Mouse (Mus musculus) right cerebral cortex, postnatal 36 days (tissue): ENCODE data around the gene Rbm8a2.
"Not testable (repeated sequence)": the region's sequence is repeated elsewhere in the genome, so short reads cannot be mapped to it uniquely, and the experiment has no call there.

Experiments used
- DNase-seq, 2 experiments: peaks; one replicate each; pipeline ENCODE4 v3.0.0; 2022; ENCODE audit warnings: low spot score in 2 of 2, mixed read lengths in 1 of 2

Gene Rbm8a2

DNA sequence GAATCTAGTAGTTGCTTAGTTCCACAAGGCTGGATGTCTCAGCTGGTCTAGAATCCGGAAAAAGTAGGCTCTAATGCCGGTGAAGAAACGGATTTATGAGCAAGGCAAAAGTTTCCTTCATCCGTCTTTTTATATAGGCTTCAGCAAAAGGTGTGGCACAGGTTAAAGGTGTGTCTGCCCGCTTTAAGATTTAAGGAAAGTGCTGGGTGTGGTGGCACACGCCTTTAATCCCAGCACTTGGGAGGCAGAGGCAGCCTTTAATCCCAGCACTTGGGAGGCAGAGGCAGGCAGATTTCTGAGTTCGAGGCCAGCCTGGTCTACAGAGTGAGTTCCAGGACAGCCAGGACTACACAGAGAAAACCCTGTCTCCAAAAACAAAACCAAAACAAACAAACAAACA, at the start of gene Rbm8a2:
Gene Rbm8a2 (minus strand): TSS at position 101 of the 400 bp plus-strand sequence.
- DNase-seq = not testable (repeated sequence)

DNA sequence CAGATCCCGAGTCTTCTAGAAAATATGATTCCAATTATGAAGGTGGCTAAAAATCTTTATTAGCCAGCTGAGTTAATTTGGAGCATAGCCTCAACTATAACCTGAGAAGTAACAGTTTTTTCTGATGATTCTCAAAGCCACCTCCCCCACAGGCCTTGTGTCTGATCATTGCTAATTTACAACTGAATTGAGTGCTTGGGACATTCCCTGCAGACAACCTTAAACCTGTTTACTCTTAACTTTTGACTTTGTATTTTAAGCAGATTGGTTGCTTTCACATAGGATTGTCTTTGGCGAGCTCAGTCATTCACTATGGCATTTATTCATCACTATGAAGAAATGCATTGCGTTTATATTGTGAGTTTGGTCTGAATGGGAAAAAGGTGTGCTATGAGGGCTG, 49.5 kb upstream of the Rbm8a2 start:
- no peak for DNase-seq

- no peak for DNase-seq
These were observed 45.6 kb upstream of the Rbm8a2 start for GRCm38 (mm10) chr1:176024501-176024900.

GRCm38 (mm10) chr1:176018523-176018922, 39.6 kb upstream of the Rbm8a2 start:
- DNase-seq = no peak

- no peak for DNase-seq
These were observed 37.2 kb upstream of the Rbm8a2 start for GRCm38 (mm10) chr1:176016076-176016475.

DNA sequence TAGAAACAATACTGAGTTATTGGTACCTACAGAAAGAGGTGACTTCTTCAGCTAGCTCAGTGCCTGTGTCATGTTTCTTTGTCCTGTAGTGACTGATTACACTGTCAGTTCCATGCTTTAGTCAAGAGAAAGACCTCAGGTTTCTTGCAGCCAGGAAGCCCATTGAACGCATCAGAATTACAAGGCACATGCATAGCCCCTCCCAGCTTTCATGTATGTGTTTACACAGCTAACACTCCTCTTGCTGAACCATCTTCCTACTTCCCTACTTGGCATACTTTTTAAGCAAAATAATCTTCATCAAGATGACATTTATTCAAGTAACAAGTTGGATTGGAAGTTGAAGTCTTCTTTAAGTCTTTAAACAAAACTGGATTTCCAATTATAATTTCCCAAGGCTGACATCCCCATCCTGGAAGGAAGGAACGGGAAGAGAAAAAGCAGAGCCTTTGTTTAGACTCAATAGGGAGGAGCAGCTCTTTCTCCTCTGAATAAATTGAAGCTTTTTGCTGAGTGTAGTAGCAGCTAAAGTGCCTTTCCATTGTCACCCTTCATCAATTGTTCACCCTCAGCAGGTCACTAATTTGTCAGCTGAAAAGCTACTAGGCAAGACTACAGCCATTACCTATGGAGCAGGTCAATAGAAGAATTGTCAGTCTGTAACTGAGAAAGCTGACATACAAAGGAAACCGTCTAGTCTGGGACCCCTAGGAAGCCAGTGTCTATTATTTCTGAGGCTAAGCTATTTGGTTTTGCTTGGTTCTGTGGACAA, 34.8 kb upstream of the Rbm8a2 start:
- no peak for DNase-seq

- no peak for DNase-seq
These were observed 32.6 kb upstream of the Rbm8a2 start for GRCm38 (mm10) chr1:176011535-176011934.

DNA sequence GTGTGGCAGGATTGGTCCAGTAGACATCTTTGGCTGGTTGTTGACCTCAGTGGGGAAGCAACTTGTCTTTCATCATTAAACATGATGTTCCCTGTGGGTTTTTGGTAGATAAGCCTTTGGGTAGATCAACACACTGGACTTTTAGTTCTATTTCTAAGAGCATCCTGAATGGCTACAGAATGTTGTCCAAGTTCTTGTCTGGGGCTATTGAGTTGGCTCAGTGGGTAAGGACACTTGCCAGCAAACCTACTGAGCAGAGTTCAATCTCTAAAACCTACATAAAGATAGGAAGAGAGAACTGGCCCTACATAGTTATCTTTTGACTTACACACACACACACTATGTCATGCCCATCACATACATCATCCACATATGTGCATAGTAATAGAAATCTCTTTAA, 32.2 kb upstream of the Rbm8a2 start:
- no peak for DNase-seq

DNA sequence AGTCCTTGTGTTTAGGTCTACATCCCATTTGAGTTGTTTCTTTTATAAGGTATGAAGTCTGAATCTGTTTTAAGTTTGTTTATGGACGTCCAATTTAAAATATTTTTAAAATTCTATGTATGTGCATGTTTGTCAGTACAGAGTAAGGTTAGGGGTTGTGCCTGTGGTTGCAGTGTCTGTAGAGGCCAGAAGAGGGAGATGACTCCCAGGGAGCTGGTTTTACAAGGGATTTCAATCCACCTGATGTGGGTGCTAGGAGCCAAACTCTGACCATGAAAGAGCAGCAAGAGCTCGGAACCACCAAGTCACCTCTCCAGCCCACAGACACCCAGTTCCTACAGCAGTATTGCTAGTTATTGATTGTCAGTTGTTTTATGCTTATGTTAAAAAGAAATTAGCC, 29.5 kb upstream of the Rbm8a2 start:
- DNase-seq = no peak

GRCm38 (mm10) chr1:176000599-176000998, 21.7 kb upstream of the Rbm8a2 start:
- DNase-seq = no peak

DNA sequence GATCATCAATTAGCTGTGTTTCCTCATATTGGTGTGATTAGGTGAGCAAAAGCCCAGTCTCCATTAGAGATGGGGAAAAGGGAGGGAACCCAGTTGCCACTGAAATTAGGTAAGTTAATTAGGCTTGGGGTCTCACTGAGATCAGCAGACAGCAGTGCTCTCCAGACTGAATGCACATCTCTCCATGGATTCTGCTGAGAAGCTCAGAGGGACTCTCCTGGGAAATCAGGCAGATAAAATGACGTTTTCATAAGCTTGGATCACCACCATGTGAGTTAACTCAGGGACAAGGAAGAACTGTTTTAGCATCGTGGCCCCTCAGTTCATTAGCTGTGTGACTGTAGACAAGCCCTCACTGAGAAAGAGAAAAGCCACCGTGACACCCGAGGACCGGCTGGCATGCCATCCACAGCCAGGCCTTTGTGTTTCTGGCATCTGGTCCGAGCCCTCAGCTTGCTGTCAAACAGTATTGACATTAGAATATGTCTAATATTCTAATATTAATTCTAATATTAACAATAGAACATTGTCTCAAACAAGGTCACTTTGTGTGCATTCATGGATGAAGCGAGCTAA, 18.2 kb upstream of the Rbm8a2 start:
- DNase-seq = no peak

- DNase-seq = no peak
These were observed 10.0 kb upstream of the Rbm8a2 start for GRCm38 (mm10) chr1:175988912-175989311.

- no peak for DNase-seq
These were observed 9.5 kb upstream of the Rbm8a2 start for GRCm38 (mm10) chr1:175988448-175988847.

- DNase-seq = no peak
These were observed 8.2 kb downstream of the Rbm8a2 start for GRCm38 (mm10) chr1:175970710-175971109.

DNA sequence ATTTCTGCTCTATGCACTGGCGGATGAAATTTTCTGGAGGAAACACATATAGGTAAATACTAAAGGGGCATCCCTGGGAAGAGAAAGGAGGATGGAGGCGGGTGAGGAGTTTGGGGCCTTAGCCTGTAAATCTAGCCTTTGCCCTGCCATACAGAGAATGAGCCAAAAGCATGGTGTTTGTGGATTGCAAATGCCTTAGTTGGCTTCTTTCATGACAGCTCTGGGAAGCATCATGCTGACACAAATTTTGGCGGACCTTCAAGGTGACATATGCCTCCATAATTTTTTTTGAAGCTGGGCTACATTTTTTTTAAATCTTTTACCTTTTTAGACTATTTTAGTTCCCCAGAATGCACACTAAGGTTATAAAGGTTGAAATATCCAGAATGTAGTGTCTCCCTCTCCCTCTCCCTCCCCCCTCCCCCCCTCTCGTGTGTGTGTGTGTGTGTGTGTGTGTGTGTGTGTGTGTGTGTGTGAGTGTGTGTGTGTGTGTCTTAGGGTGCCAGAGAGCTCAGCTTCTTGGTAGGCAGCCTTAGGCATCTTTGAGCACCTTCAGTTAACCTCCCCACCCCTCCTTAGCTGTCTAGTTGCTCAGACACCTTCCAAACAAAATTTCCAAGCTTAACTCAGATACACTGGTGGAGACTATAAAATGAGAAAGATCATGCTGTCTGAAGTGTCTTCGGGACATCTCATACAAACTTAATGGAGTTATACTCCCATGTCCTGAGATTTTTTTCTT, 11.7 kb downstream of the Rbm8a2 start:
- DNase-seq = no peak

GRCm38 (mm10) chr1:175961786-175962185, 17.1 kb downstream of the Rbm8a2 start:
- no peak for DNase-seq

DNA sequence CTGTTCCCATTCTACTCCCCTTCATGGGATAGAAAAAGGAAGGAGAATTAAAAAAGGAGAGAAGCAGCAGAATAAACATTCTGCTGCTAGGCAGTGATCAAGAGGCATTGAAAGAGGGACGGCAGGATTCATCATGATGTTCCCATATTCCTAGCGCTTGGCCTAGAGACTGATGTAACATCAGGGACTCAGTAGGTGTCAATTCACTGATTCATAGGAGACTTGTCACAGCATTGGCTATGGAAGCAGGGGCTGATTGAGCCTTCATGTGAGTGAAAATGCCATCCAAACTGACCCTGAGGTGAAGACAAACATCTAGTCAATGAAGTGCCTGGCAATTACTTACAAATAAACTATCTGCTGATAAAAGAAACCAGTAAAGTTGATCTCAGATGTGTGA, 28.1 kb downstream of the Rbm8a2 start:
- DNase-seq = no peak

- no peak for DNase-seq
These were observed 28.5 kb downstream of the Rbm8a2 start for GRCm38 (mm10) chr1:175950421-175950820.

DNA sequence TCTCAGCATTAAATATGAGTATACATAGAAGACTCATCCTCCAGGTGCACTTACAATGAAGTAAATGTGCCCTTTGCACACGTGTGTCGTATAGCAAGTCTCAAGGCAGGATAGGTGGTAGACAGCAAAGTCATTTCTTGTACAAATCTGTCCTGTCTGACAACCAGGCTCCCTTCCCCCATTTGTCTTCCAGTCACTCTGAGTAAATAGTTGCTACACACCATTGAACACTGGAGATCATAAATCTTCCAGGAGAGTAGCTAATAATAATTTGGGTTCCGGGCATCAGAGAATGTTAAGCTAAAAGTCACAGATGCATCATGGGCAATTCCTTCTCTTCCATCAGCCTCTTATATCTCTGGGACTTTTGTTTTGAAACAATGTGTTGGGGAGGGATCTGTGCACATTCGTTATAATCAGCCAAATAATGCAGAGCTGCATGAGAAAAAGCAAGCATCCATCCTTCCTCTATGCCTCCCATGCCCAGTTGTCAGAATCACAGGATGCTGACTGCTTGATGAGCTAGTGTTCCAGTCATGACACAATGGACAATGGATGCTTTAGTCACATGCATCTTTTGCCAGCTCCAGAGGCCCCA, 32.1 kb downstream of the Rbm8a2 start:
- DNase-seq = no peak

GRCm38 (mm10) chr1:175943168-175943567, 35.7 kb downstream of the Rbm8a2 start:
- no peak for DNase-seq

GRCm38 (mm10) chr1:175938731-175939130, 40.2 kb downstream of the Rbm8a2 start:
- no peak for DNase-seq

DNA sequence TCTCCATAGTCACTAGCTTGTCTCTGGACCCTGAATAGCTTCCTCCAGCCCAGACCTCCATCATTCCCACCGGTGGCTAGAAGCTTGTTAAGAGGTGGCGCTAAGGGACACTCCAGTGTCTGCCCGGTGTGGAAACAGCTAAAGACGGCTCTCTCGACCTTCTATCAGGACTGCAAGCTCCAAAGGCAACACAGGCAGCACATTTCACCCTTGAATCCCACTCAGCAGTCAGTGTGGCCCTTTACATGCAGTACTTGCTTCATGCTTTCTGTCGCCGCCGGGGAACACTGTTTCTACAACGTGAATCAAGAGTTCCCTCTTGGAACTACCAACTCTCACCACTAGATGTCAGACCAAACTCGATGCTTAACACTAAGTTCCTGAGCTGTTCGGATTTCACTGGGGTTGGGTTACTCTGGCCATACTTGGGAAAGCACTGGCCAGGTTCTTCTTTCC, 42.6 kb downstream of the Rbm8a2 start:
- DNase-seq = peak; percentile 52 to 61
